Mouse (Mus musculus): Measurements from ENCODE around the gene Fam89b.

Fam89b gene

GRCm38 (mm10) chr19:5739446-5739845 is 10.0 kb upstream of the Fam89b start:
- no peak for DNase-seq (ENCODE audit: low read depth, low spot score)

DNA sequence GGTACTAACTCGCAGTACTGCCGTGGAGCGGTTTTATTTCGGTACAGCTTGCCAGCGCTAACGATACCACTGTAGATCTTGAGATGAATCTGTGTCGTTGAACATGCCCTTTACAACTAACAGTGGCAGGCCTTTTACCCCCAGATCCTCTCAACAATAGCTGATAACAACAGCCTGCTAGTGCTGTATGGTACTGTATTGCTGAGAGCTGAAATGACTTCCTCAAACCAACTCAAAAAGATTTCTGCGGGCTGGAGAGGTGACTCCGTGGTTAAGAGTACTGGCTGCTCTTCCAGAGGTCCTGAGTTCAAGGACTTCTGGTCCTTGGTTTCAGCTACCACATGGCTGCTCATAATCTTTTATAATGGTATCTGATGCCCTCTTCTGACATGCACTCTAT is 4.9 kb upstream of the Fam89b start:
- no peak for DNase-seq (ENCODE audit: low read depth, low spot score)

DNA sequence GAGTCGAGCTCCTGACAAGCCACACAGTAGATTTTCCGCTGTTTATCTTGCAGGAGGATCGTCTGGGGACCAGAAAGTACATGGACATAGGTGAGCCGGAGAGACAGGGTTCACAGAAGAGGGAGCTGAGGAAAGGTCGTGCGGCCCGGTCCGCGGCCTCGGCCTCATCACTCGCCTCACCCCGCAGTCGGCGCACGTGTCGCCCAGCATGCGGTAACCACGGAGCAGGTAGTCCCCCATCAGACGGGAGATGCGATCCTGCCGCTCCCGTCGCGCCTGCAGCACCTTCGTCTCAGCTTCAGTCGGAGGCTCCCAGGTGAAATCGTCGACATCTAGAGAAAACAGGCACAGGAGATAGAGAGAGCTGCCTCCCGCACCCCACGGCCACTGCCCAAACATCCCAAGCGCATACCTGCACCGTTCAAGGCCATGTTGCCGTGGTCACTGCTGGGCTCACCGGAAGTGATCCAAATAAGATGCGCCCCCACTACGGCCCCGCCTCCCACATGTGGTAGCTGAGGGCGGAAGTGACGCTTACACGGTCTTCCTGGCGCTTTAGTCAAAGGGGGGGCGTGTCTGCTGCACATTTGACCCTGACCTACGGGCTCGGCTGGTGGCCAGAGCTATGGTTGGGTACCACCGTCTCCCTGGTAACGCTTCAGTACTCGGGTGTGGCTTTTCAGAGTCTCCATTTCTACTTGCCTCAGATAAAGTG is 2.0 kb upstream of the Fam89b start:
- peak; percentile 87 for DNase-seq (ENCODE audit: low read depth, low spot score)

- no peak for DNase-seq (ENCODE audit: low read depth, low spot score)
Measured at GRCm38 (mm10) chr19:5730314-5731186, 1.1 kb upstream of the Fam89b start.

GRCm38 (mm10) chr19:5728631-5729443 is 616 bp downstream of the Fam89b start:
- DNase-seq (ENCODE audit: low read depth, low spot score) = no peak

DNA sequence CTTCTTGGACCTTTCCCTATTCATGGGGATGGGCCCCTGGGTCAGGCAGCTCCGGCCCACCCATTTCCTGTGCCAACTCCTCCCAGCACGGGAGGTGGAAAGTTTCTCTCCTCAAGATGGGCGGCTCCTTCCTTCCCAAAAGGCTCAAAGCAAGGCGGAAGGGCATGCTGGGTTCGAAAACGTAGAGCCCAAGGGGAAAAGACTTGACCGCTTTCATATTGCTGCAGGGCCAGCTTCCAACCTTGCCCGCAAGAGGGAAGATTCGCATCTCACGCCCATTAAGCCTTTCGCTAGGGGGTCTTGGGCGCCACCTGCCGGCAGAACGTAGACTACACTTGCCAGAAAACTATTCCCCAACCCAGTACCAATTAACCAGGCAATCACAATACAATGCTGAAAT is 1.8 kb downstream of the Fam89b start:
- DNase-seq (ENCODE audit: low read depth, low spot score) = no peak

GRCm38 (mm10) chr19:5726961-5727578 is 2.4 kb downstream of the Fam89b start:
- no peak for DNase-seq (ENCODE audit: low read depth, low spot score)

GRCm38 (mm10) chr19:5725767-5726515 is 3.5 kb downstream of the Fam89b start, which contains the start of gene Ehbp1l1:
Ehbp1l1 (minus strand) TSS chr19:5726317.
- DNase-seq (ENCODE audit: low read depth, low spot score) = no peak

- DNase-seq (ENCODE audit: low read depth, low spot score) = no peak
Measured at GRCm38 (mm10) chr19:5725029-5725707, 4.3 kb downstream of the Fam89b start.

- DNase-seq (ENCODE audit: low read depth, low spot score) = no peak
Measured at GRCm38 (mm10) chr19:5724549-5724941, 4.9 kb downstream of the Fam89b start.

DNA sequence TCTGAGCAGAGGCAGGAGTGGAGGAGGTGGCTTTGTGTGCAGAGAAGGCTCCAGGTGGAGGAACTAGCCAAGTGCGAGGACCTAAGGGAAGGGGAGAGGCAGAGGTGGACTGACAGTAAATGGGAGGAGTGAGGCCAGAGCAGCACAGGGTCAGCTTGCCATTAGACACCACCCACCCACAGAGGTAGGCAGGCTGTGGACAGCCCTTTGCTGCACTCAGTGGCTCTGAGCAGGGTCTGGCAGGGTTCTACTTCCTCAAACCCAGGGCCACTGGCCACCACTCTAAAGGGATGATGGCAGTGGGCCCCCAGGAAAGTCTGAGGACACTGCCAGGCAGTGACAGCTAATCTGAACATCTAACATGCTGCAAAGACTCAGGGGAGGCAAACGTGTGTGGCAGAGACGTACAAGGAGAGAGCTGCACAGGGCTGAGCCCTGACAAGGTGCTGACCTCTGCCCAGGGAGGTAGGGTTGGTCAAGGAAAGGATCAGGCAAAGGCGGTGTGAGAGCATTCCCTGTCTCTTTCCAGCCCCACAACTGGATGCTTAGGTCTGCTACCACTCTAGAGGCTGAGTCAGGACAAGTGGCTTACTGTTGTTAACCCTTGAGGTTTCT is 5.4 kb downstream of the Fam89b start:
- no peak for DNase-seq (ENCODE audit: low read depth, low spot score)

DNA sequence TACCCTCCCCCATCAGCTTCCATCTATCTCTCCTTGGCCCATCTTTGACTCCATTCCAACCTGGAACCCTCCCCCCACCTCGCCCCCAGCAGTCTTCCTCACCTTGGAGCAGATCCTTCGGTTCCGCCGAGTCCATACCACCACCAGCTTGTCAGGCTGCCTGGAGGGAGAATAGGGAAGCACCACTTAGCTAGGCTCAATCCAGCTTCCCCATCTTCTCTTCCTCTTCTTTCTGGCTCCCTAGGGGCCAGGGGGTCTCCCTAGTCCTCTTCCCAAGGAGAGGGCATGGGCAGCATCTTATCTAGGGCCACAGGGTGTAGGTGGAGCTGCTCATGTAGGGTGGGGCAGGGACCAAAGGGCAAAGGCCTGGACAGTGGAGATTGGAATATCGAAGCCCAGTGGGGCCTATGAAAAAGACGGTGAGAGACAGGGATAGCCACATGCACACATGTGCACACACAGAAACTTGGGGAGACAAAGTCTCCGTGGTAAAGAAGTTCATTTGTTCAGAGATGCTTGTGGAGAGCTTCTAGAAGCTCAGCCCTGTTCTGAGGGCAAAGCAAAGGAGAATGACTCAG is 6.5 kb downstream of the Fam89b start:
- no peak for DNase-seq (ENCODE audit: low read depth, low spot score)

DNA sequence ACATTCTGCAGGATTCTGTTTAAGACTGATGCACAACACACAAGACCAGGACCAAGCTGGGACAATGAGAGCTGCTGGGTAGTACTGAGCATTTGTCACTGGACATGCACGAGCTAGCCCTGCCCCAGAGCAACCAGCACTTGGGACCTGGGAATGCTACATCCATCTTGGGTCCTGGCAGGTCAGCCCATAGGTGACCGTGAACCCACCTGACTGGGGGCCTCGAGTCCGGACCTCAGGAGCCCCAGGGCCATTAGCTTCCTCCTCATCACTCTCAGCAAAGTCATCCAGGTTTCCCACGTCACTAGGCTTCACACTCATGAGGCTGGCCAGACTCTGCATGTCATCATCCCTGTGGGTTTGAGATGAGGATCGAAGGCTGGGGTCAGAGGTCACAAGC is 8.2 kb downstream of the Fam89b start:
- DNase-seq (ENCODE audit: low read depth, low spot score) = no peak

DNA sequence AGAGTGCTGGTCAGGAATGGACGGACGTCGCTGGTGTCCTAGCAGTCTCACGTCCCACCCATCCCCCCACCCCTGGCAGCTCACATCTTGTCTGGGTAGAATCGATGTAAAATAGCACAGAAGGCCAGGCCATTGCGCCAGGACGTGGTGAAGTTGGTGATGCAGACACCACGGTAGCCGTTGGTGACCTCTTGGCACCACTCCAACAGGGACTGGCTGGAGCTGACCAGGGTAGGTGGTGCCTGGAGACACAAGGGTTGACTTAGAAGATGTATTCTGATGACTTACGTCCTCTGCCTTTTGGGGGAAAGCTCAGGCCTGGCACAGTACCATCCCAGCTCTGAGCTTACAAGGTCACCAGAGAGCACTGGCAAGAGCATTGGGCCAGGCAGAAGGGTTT is 12.5 kb downstream of the Fam89b start:
- no peak for DNase-seq (ENCODE audit: low read depth, low spot score)

DNA sequence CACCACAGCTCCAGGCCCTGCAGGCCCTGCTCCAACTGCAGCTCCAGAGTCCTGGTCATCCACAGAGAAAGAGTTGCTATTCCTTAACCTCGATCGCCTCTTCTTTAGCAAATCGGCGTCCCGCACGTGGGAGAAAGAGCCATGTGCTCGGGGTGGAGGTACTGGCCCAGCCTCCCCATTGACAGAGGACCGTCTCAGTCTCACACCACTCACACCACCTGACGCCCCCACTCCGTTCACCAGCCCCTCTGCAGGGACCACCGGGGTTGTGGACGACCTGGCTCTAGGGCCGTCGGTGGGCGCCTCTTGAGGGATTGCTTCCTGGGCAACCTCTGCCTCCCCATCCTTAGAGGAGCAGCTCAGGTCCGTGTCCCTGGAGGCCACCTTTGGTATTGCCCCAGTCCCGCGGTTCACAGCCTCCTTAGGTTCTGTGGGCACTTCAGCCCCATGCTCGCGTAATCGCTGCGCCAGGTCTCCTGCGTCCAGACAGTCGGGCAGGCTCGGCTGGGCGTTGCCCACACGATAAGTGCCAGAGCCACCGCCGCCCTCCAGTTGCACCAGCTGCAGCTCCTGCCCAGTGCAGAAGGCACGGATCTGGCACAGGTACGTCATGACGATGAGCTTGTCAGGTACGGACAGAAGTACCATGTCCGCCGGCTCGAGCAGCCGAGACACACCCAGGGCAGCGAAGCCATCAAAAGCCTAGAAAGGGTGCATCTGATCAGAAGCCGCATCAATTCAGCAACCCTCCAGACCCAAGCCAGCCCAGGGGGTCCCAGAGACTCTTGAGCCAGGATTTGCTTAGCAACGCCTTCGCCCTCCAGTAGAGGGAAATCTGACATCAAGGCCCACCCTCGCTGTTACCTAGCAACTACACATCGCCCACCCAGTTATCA is 13.4 kb downstream of the Fam89b start:
- no peak for DNase-seq (ENCODE audit: low read depth, low spot score)

- DNase-seq (ENCODE audit: low read depth, low spot score) = no peak
Measured at GRCm38 (mm10) chr19:5713730-5714129, 15.7 kb downstream of the Fam89b start.

DNA sequence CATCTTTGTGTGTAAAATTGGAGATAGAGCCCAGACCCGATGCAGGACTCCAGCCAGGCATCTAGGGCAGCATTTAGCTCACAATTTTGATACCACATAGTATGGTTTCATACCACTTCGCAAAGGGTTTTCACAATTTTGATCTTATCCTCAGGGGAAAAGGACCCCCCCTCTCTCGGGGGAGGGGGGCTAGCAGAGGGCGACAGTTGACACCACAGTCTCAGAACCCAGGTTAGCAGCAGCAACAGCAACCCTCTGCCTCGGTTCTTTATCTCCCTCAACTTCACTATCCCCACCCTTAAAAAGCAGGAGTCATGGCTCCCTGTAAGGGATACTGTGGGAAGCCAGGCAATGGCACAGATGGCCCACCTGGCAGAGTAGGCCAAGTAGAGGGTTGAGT is 16.2 kb downstream of the Fam89b start:
- DNase-seq (ENCODE audit: low read depth, low spot score) = no peak

- DNase-seq (ENCODE audit: low read depth, low spot score) = no peak
Measured at GRCm38 (mm10) chr19:5711907-5712460, 17.5 kb downstream of the Fam89b start.

Data from brain, embryonic 18.5 days (tissue).